Mouse (Mus musculus): ENCODE data around the gene Magi2. TPM values are rescaled to one million over a fixed set of nuclear protein-coding genes. Genes with fewer than 3 reads are reported as not detected.

Magi2 gene
- polyA plus RNA-seq, 1 experiment from 2014 or later: 4.6 TPM

- DNase-seq (ENCODE audit: low spot score, missing footprints) (peak; percentile 70), ATAC-seq (ENCODE audit: low FRiP score) (peak; percentile 50; the same call in 1 of the 2 replicates)
- H3K27me3 ChIP-seq (ENCODE audit: control insufficient read depth, insufficient read depth, low read length): no peaks in the 10 kb centered on the region
- no peak overlapping the region for H3K4me3 ChIP-seq (ENCODE audit: low read depth, low read length)
- peaks cover 8% of the 10 kb centered on the region for H3K4me1 ChIP-seq (ENCODE audit: control insufficient read depth, insufficient read depth, low read length)
- H3K4me2 ChIP-seq: no peak overlapping the region
- H3K27ac ChIP-seq (ENCODE audit: low read depth, low read length): no peak overlapping the region
- no peak overlapping the region for H3K9ac ChIP-seq (ENCODE audit: low read length)
- no peaks in the 10 kb centered on the region for H3K9me3 ChIP-seq (ENCODE audit: control insufficient read depth, low read length)
- H3K36me3 ChIP-seq (ENCODE audit: control insufficient read depth, insufficient read depth, low read length): no peaks in the 10 kb centered on the region
Measured at GRCm38 (mm10) chr5:20576266-20576665, 1349.4 kb downstream of the Magi2 start.

- H3K9ac ChIP-seq (ENCODE audit: low read length): no peak overlapping the region
- H3K27ac ChIP-seq (ENCODE audit: low read depth, low read length): no peak overlapping the region
- H3K4me3 ChIP-seq (ENCODE audit: low read depth, low read length): no peak overlapping the region
- WGBS: 90% methylated on average over 3 of the region's 3 CpGs
- H3K4me1 ChIP-seq (ENCODE audit: control insufficient read depth, insufficient read depth, low read length): peaks cover 8% of the 10 kb centered on the region
- no peaks in the 10 kb centered on the region for H3K27me3 ChIP-seq (ENCODE audit: control insufficient read depth, insufficient read depth, low read length)
- DNase-seq (ENCODE audit: low spot score, missing footprints) (peak; percentile 2), ATAC-seq (ENCODE audit: low FRiP score) (no peak)
- no peak overlapping the region for H3K4me2 ChIP-seq
- no peaks in the 10 kb centered on the region for H3K36me3 ChIP-seq (ENCODE audit: control insufficient read depth, insufficient read depth, low read length)
- H3K9me3 ChIP-seq (ENCODE audit: control insufficient read depth, low read length): no peaks in the 10 kb centered on the region
Measured at GRCm38 (mm10) chr5:20578666-20579065, 1351.8 kb downstream of the Magi2 start.

- H3K4me2 ChIP-seq: no peak overlapping the region
- 88% methylated on average over 4 of the region's 4 CpGs for WGBS
- no peaks in the 10 kb centered on the region for H3K27me3 ChIP-seq (ENCODE audit: control insufficient read depth, insufficient read depth, low read length)
- H3K4me3 ChIP-seq (ENCODE audit: low read depth, low read length): no peak overlapping the region
- H3K36me3 ChIP-seq (ENCODE audit: control insufficient read depth, insufficient read depth, low read length): no peaks in the 10 kb centered on the region
- no peak overlapping the region for H3K27ac ChIP-seq (ENCODE audit: low read depth, low read length)
- DNase-seq (ENCODE audit: low spot score, missing footprints) (no peak), ATAC-seq (ENCODE audit: low FRiP score) (no peak)
- H3K4me1 ChIP-seq (ENCODE audit: control insufficient read depth, insufficient read depth, low read length): peaks cover 7% of the 10 kb centered on the region
- H3K9me3 ChIP-seq (ENCODE audit: control insufficient read depth, low read length): no peaks in the 10 kb centered on the region
- no peak overlapping the region for H3K9ac ChIP-seq (ENCODE audit: low read length)
Measured at GRCm38 (mm10) chr5:20580619-20581018, 1353.8 kb downstream of the Magi2 start.

- Histone ChIP-seq H3K9me3 (ENCODE audit: control insufficient read depth, low read length) (no peaks in the 10 kb centered on the region), H3K4me2 (no peak overlapping the region), H3K27me3 (ENCODE audit: control insufficient read depth, insufficient read depth, low read length) (no peaks in the 10 kb centered on the region), H3K9ac (ENCODE audit: low read length) (no peak overlapping the region), H3K36me3 (ENCODE audit: control insufficient read depth, insufficient read depth, low read length) (no peaks in the 10 kb centered on the region), H3K4me1 (ENCODE audit: control insufficient read depth, insufficient read depth, low read length) (no peaks in the 10 kb centered on the region), H3K27ac (ENCODE audit: low read depth, low read length) (no peak overlapping the region), H3K4me3 (ENCODE audit: low read depth, low read length) (no peak overlapping the region)
- peak; percentile 38; the same call in 1 of the 2 replicates for ATAC-seq (ENCODE audit: low FRiP score)
- peak; percentile 69 for DNase-seq (ENCODE audit: low spot score, missing footprints)
- 68% methylated on average over 10 of the region's 10 CpGs for WGBS
Measured at GRCm38 (mm10) chr5:20582995-20583435, 1356.2 kb downstream of the Magi2 start.

- Histone ChIP-seq H3K9ac (ENCODE audit: low read length) (no peak overlapping the region), H3K27me3 (ENCODE audit: control insufficient read depth, insufficient read depth, low read length) (no peaks in the 10 kb centered on the region), H3K36me3 (ENCODE audit: control insufficient read depth, insufficient read depth, low read length) (no peaks in the 10 kb centered on the region), H3K9me3 (ENCODE audit: control insufficient read depth, low read length) (no peaks in the 10 kb centered on the region), H3K4me1 (ENCODE audit: control insufficient read depth, insufficient read depth, low read length) (no peaks in the 10 kb centered on the region), H3K4me2 (no peak overlapping the region), H3K27ac (ENCODE audit: low read depth, low read length) (no peak overlapping the region), H3K4me3 (ENCODE audit: low read depth, low read length) (no peak overlapping the region)
- 73% methylated on average over 3 of the region's 3 CpGs for WGBS
- no peak for ATAC-seq (ENCODE audit: low FRiP score)
- DNase-seq (ENCODE audit: low spot score, missing footprints): peak; percentile 31
Measured at GRCm38 (mm10) chr5:20583639-20584038, 1356.8 kb downstream of the Magi2 start.

GRCm38 (mm10) chr5:20584769-20585168 is 1357.9 kb downstream of the Magi2 start:
- DNase-seq (ENCODE audit: low spot score, missing footprints) (peak; percentile 56), ATAC-seq (ENCODE audit: low FRiP score) (no peak)
- 89% methylated on average over 3 of the region's 3 CpGs for WGBS
- H3K4me3 ChIP-seq (ENCODE audit: low read depth, low read length): no peak overlapping the region
- no peak overlapping the region for H3K27ac ChIP-seq (ENCODE audit: low read depth, low read length)
- H3K9me3 ChIP-seq (ENCODE audit: control insufficient read depth, low read length): no peaks in the 10 kb centered on the region
- no peak overlapping the region for H3K9ac ChIP-seq (ENCODE audit: low read length)
- H3K4me1 ChIP-seq (ENCODE audit: control insufficient read depth, insufficient read depth, low read length): no peaks in the 10 kb centered on the region
- H3K27me3 ChIP-seq (ENCODE audit: control insufficient read depth, insufficient read depth, low read length): no peaks in the 10 kb centered on the region
- H3K36me3 ChIP-seq (ENCODE audit: control insufficient read depth, insufficient read depth, low read length): no peaks in the 10 kb centered on the region
- no peak overlapping the region for H3K4me2 ChIP-seq

- peak; percentile 66 for DNase-seq (ENCODE audit: low spot score, missing footprints)
- H3K9me3 ChIP-seq (ENCODE audit: control insufficient read depth, low read length): no peaks in the 10 kb centered on the region
- H3K4me2 ChIP-seq: no peak overlapping the region
- H3K9ac ChIP-seq (ENCODE audit: low read length): no peak overlapping the region
- 78% methylated on average over 3 of the region's 3 CpGs for WGBS
- no peak; the same call in 1 of the 2 replicates for ATAC-seq (ENCODE audit: low FRiP score)
- H3K27me3 ChIP-seq (ENCODE audit: control insufficient read depth, insufficient read depth, low read length): no peaks in the 10 kb centered on the region
- no peaks in the 10 kb centered on the region for H3K36me3 ChIP-seq (ENCODE audit: control insufficient read depth, insufficient read depth, low read length)
- H3K27ac ChIP-seq (ENCODE audit: low read depth, low read length): no peak overlapping the region
- H3K4me1 ChIP-seq (ENCODE audit: control insufficient read depth, insufficient read depth, low read length): no peaks in the 10 kb centered on the region
- no peak overlapping the region for H3K4me3 ChIP-seq (ENCODE audit: low read depth, low read length)
Measured at GRCm38 (mm10) chr5:20589731-20590130, 1362.9 kb downstream of the Magi2 start.

- peak; percentile 57 for DNase-seq (ENCODE audit: low spot score, missing footprints)
- H3K4me3 ChIP-seq (ENCODE audit: low read depth, low read length): no peak overlapping the region
- H3K9ac ChIP-seq (ENCODE audit: low read length): no peak overlapping the region
- H3K27me3 ChIP-seq (ENCODE audit: control insufficient read depth, insufficient read depth, low read length): no peaks in the 10 kb centered on the region
- no peaks in the 10 kb centered on the region for H3K36me3 ChIP-seq (ENCODE audit: control insufficient read depth, insufficient read depth, low read length)
- H3K4me2 ChIP-seq: no peak overlapping the region
- H3K4me1 ChIP-seq (ENCODE audit: control insufficient read depth, insufficient read depth, low read length): no peaks in the 10 kb centered on the region
- H3K9me3 ChIP-seq (ENCODE audit: control insufficient read depth, low read length): no peaks in the 10 kb centered on the region
- no peak for ATAC-seq (ENCODE audit: low FRiP score)
- H3K27ac ChIP-seq (ENCODE audit: low read depth, low read length): no peak overlapping the region
- WGBS: 84% methylated on average over 3 of the region's 3 CpGs
Measured at GRCm38 (mm10) chr5:20598196-20598595, 1371.4 kb downstream of the Magi2 start.

GRCm38 (mm10) chr5:20603756-20604469 is 1377.1 kb downstream of the Magi2 start:
- Histone ChIP-seq H3K4me3 (ENCODE audit: low read depth, low read length) (no peak overlapping the region), H3K27me3 (ENCODE audit: control insufficient read depth, insufficient read depth, low read length) (no peaks in the 10 kb centered on the region), H3K27ac (ENCODE audit: low read depth, low read length) (no peak overlapping the region), H3K9me3 (ENCODE audit: control insufficient read depth, low read length) (no peaks in the 10 kb centered on the region), H3K4me1 (ENCODE audit: control insufficient read depth, insufficient read depth, low read length) (no peaks in the 10 kb centered on the region), H3K36me3 (ENCODE audit: control insufficient read depth, insufficient read depth, low read length) (no peaks in the 10 kb centered on the region), H3K9ac (ENCODE audit: low read length) (no peak overlapping the region), H3K4me2 (no peak overlapping the region)
- 31% methylated on average over 7 of the region's 7 CpGs for WGBS
- ATAC-seq (ENCODE audit: low FRiP score) (peak; percentile 38; the same call in 1 of the 2 replicates), DNase-seq (ENCODE audit: low spot score, missing footprints) (peak; percentile 80)
